8 mouse cellular contexts compared by ENCODE assay signal in the genomic region with DNA sequence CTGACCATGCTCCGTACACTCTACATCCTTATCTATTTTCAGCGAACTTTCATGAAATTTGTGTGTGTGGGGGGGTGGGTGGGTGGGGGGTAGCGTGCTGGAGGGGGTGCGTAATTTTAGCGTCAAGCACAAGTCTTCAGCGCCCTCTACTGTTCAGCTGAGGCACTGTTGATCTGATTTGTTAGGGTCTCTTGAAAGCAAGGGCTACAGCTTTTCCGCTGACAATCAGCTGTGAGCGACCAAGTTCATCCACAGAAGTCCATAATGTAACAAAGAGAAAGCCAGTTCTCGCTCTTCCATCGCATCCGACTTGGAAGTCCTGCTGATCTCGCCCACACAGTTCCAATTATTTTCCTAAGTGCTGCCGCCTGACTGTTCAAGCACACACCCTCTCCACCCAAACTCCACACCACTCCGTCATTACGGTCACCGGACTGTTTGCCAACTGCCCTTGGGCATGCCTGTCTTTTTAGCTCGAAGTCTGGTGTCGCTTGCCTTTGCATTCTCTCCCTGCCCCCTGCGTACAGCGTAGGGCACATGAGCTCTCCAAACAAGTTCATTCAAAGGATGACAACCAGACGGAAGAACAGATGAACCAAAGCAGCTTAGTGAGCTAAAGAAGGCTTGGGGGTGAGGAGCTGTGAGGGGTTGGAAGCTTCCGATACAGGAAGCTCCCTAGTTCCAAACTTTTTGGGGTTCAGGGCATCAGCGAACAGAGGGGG. TPM values are rescaled to one million over a fixed set of nuclear protein-coding genes. Genes with fewer than 3 reads are reported as not detected.
DNase-seq lines count a peak whose midpoint lies in the region; ATAC-seq lines count a peak whose summit lies in the region.

No protein-coding gene starts in this region.

- H3K27me3 ChIP-seq in midbrain, embryonic 16.5 days (ENCODE audit: control insufficient read depth, insufficient read depth, low read depth, low read length), result no peaks in the 10 kb centered on the region

- no peaks in the 10 kb centered on the region for H3K36me3 ChIP-seq in midbrain, embryonic 16.5 days (ENCODE audit: control insufficient read depth, insufficient read depth, low read length)

- intact Hi-C loops in gastrocnemius, postnatal 14 days (cut with DNase I; ENCODE audit: low total_unique reads), result loop anchor here (5.0 kb wide), 2 partner anchors 253 to 303 kb away; no protein-coding TSS in a partner anchor

- no peak overlapping the region for H3K4me3 ChIP-seq in midbrain, embryonic 16.5 days (ENCODE audit: low read depth, low read length)

- 37% methylated on average over 23 of the region's 23 CpGs for WGBS in midbrain, embryonic 16.5 days

- DNase-seq in cerebellum, adult 18-20 months, result peak; percentile 39 to 59
- DNase-seq in cerebellum, adult 11-12 months, result no peak
- peak; percentile 32 for DNase-seq in ovary, postnatal 36 days (ENCODE audit: low spot score)
- no peak for DNase-seq in ovary, postnatal 10 days (ENCODE audit: low spot score)
- DNase-seq in gastrocnemius, postnatal 14 days, result peak; percentile 20
- DNase-seq in layer of hippocampus, adult 9-11 months, result peak; percentile 45

- H3K4me2 ChIP-seq in midbrain, embryonic 16.5 days (ENCODE audit: low read length), result 0 out of 2 replicates have a peak overlapping the region, but pooled peaks have one; percentile 15

- H3K27ac ChIP-seq in midbrain, embryonic 16.5 days (ENCODE audit: low read length), result no peak overlapping the region

- no peak overlapping the region for H3K9ac ChIP-seq in midbrain, embryonic 16.5 days (ENCODE audit: low read depth, low read length)

- H3K9me3 ChIP-seq in midbrain, embryonic 16.5 days (replicated peaks; ENCODE audit: control insufficient read depth, low read length, poor library complexity, severe bottlenecking), result no peaks in the 10 kb centered on the region

- H3K4me1 ChIP-seq in midbrain, embryonic 16.5 days (ENCODE audit: control insufficient read depth, insufficient read depth, low read length), result no peaks in the 10 kb centered on the region

- no peak for ATAC-seq in midbrain, embryonic 16.5 days
- no peak for ATAC-seq in monocyte, adult 5-6 weeks (replicated peaks; ENCODE audit: insufficient number of reproducible peaks, low FRiP score, low TSS enrichment, poor library complexity, severe bottlenecking)

RNA-seq across cellular contexts. Expression of a gene that starts 19.1 kb away (rescaled TPM):
- total RNA-seq in gastrocnemius, postnatal 14 days (2021), result 10 to 100 TPM; 18.8 to 24.3 TPM
- polyA plus RNA-seq in midbrain, embryonic 16.5 days (2015; fragmentation: Nextera tagmentation; extraction: Ambion mirVana), result 2.3 and 3.0 TPM in 2 replicates
- 0.19 to 11.0 TPM (median 2.2 TPM) in 3 replicates for total RNA-seq in monocyte, adult 5-6 weeks (2017)

Comparison
In these comparisons a context has a peak if more than half of its experiments do, and no peak if none do; other contexts are left out.
1. DNase-seq: peak in cerebellum, adult 18-20 months (2 of 2), ovary, postnatal 36 days (single experiment), gastrocnemius, postnatal 14 days (single experiment) and layer of hippocampus, adult 9-11 months (single experiment); none in cerebellum, adult 11-12 months (single experiment) and ovary, postnatal 10 days (single experiment).